Mouse (Mus musculus) cerebellum, postnatal 4 days (tissue): ENCODE measurements around the gene Acacb.

Source experiments
- DNase-seq, 2 experiments: peaks; one replicate each; pipeline ENCODE4 v3.0.0; 2022; ENCODE audit warnings: low spot score in 2 of 2, mixed read lengths in 1 of 2

Gene Acacb

GRCm38 (mm10) chr5:114268646-114269045 lies 122.3 kb downstream of the Acacb start:
- no peak for DNase-seq

DNA sequence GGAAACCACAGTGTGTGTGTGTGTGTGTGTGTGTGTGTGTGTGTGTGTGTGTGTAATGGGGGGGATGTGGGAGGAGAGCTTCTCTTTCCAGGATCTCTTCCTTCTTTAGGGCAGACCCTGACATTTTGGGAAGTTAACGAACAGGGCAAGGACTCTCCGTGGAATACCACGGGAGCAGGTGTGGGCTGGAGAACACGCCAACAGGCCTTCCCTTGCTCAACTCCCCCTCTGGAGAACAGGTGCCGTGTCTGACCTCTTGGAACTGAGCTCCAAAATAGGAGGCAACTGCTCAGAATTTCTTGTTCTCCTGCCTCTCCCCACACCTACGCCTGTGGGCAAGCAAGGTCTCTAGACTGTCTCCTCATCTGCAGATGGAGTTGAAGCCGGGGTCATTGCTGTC lies 123.2 kb downstream of the Acacb start:
- DNase-seq, result no peak

DNA sequence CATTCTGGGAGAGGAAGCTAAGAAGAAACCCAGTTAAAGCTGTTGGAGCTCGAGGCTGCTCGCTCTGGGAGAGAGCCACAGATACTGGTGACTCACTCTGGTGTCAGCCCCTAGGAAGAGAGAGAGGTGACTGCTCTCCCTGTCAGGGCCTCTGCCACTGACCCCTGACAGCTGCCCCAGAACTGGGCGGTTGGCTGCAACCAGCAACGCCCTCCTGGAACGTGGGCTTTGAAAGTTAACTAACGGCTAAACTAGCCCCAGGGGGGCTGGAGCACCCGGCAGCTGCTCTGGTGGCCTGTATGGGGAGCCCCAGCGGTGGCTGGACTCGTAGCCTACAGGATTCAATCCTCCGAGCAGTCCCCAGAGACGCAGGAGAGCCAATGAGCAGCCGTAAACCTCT lies 123.6 kb downstream of the Acacb start:
- no peak for DNase-seq

DNA sequence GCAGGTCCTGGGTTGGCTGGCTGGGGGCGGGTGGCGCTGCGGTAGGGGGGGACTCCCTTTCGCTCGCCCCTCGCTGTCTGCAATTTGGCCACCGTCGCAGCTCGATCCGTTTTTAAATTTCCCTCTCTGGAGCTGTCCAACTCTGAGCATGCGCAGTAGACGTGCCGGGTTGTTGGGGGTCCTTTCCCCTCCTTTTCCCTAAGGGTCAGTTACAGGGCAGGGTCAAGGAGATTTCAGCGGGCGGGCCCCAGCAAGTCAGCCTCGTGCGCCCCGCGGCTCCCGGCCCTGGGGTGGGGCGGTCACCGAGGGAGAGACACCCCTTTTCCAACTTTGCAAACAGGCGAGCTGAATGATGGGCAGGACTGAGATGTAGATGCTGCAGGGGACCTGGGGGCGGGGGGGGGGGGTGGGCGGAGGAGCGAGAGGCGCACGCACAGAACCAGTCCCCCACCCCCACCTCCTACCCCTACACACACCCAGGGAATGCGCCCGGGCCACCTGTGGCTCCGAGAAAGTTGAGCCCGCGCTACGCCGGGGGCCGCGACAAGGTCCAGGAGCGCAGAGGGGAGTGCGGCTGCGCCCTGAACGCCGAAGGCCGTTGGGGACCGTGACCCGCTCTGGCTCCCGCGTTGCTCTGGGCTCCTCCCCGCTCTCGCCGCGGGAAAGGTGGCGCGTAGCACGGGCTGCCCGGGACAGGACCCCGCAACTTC lies 127.5 kb downstream of the Acacb start, which contains the start of gene Foxn4:
Foxn4 (minus strand) TSS at position 115 of the 710 bp plus-strand sequence.
- DNase-seq, result no peak

GRCm38 (mm10) chr5:114275339-114275738 lies 129.0 kb downstream of the Acacb start:
- no peak for DNase-seq

DNA sequence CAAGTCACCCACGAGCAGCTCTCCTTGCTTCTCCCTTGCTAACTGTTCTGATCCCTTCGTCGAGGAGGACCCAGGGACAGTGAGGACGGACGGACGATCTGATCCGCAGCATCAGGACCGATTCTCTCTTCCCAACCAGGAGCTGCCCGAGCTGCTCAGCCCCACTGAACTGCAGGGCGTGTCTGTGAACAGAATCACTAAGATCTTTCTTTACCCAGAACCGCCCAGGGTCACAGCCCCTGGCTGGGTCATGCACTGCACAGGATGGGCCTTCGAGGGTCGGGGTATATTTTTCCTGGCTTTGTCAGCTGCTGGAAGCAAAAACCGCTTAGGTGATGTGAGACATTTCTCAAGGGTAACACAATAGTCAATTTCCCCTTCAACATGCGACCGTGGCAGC lies 129.7 kb downstream of the Acacb start:
- DNase-seq, result no peak

- no peak for DNase-seq
Observed at GRCm38 (mm10) chr5:114279382-114280143, 133.2 kb downstream of the Acacb start.

- no peak for DNase-seq
Observed at GRCm38 (mm10) chr5:114282346-114282745, 136.0 kb downstream of the Acacb start.

DNA sequence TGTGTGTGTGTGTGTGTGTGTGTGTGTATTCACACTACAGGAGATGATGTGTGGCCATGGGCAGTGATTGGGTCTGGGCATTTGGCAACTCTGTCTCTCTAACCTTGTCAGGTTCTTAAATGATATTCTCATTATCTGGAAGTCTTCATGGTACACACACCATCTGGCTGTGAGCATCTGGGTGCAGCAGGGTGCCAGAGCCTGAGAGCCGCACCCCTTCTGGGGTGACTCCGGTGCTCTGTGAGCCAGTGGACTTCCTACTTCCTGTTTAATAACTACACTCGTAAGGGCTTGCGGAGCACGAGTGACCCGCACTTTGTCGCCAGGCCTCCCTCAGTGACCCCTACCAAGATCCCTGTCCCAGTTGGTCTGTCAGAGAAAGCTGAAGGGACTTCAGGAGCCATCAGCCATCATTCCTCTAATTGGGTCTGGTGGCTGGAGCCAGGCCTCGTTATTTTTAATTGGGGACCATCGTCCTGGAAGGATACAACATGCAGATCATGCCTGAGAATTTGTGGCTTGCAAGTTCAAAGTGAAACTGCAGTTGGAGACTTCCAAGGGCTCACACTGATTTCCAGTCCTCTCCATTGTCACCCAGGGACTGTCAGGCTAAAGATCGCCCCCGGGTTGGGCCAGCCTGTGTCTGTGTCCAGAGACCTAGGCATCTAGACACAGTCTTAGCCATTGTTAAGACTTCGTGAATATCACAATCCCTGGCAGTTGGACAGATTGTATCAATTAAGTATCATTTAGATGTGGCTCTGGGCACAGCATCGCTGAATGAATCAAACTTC lies 138.5 kb downstream of the Acacb start:
- no peak for DNase-seq

GRCm38 (mm10) chr5:114285398-114285700 lies 139.0 kb downstream of the Acacb start:
- no peak for DNase-seq

GRCm38 (mm10) chr5:114286102-114286501 lies 139.8 kb downstream of the Acacb start:
- DNase-seq, result no peak

- no peak for DNase-seq
Observed at GRCm38 (mm10) chr5:114286872-114287571, 140.7 kb downstream of the Acacb start.

DNA sequence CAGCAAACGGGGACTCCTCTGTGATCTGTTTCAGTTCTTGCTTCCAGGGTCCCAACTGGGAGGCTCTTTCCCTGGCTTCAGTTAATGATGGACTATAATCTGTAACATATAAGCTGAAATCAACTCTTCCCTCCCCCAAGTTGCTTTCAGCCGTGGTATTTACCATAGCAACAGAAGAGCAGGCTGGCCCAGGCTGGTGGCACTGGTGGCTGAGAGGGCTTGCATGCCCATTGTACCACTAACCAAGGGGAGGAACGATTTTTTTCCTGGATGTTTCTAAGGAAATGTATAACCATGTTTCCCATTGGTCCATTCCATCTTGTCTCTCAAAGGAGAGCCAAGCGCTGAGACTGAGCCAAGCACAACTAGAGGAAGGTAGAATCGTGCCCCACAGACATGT lies 142.1 kb downstream of the Acacb start:
- DNase-seq, result no peak

DNA sequence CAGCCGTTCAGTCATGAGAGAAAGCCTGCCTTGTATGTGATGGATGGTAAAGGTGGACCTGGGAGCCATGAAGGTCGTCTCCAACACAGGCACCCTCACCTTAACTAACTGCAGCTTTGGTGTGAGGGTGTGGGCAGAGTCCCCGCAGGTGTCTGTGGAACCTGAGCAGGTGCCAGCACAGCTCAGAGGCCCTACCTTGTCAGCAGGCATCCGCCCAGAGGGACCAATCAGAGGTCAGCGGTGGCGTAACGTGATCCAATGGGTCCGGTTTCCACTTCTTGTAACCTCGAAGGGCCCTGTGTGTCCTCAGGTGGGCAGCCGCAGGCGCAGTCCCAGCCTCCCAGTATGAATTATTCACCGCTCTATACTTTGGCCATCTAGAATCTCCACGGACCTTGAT lies 142.5 kb downstream of the Acacb start, which contains the start of gene Myo1h:
Myo1h (plus strand) TSS at position 293 of the 400 bp plus-strand sequence.
- no peak for DNase-seq

DNA sequence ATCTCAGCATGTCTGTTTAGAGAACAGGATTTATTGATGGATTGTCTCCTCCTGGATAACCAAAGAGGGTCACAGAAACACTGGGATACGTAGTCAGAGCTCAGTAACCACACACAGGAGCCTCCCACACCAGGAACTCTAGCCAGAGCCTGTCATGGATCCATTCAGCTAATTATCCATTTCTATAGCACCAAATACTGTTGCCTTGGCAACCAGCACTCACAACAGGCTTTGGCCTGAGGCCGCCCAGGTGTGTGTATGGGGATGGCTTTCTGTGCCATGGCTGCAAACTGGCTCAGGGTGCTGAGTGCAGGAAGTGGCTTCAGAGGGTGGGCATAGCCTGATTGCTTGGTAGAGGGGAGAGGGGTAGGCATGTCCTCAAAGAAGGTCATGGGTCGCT lies 143.7 kb downstream of the Acacb start:
- DNase-seq, result no peak

DNA sequence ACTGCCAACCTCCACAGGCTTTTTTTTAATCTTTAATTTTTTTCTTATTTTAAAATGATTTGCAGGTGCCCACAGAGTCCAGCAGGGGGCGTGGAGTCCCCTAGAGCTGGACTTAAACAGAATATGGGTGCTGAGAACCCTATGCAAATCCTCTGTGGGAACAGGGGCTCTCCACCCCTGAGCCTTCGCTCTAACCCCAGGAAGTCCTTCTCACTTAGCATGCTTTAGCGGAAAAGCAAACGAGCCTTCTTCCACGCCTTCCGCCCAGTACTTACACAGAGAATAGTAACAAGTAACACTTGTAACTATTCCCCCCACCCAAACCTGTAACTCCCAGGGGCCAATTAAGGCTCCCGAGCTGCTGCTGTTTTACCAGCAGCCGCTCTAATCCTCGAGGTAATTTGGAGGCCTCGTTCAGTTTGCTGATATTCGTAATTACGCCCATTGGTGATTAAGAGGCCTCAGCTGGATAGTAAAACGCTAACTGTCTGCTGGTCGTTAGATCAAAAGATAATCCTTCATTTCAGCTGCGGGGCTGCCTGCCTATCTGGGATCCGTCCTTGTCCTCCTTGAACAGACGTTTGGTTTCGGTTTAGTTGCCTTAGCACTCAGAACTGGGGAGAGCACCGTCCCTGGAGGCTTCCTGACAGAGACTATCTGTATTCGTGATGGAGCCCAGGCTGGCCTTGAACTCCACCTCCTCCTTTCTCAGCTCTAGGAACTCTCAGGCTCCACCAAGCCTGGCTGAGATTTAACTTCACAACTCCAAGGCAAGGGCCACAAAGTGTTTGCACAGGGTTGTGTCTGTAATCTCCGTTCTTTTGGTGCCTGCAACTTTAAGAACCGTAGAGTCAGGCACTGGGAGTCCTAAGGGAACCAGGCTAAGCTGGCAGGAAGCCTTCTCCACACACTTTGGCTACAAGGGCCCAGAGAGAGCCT lies 150.6 kb downstream of the Acacb start:
- DNase-seq, result no peak

- DNase-seq, result peak in 1 of 2 experiments; percentile 50
Observed at GRCm38 (mm10) chr5:114298212-114298894, 152.0 kb downstream of the Acacb start.

DNA sequence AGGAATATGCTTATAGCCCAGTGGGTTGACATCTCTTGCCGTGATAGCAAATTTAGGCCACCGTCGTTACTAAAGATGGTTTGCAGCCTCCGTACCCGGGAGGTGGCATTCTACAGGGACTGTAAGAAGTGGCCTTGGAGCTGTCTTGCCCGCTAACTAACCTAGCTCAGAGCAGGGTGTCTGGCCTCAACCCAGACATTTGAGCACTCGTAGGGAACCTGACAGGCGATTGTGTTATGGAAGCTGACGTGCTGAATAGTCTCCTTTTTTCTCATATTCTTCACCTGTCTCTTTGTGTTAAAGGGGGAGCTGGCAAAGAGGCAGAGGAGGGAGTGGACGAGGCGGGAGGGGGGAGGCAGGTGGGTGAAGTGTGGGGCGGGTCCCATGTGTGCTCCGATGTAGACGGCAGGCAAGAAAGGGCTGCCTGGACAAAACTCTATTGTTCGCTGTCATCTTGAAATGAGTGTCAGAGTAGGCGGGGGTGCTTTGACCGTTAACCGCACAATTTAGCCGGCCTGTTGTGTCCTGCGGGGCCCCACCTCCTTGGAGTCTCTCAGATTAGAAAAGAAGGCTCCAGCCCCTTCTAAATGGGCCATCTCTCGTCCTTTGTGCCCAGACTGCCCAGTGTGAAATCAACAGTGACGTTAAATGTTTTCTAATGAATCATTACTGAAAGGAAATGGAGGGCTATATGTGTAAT lies 153.0 kb downstream of the Acacb start:
- DNase-seq, result no peak

DNA sequence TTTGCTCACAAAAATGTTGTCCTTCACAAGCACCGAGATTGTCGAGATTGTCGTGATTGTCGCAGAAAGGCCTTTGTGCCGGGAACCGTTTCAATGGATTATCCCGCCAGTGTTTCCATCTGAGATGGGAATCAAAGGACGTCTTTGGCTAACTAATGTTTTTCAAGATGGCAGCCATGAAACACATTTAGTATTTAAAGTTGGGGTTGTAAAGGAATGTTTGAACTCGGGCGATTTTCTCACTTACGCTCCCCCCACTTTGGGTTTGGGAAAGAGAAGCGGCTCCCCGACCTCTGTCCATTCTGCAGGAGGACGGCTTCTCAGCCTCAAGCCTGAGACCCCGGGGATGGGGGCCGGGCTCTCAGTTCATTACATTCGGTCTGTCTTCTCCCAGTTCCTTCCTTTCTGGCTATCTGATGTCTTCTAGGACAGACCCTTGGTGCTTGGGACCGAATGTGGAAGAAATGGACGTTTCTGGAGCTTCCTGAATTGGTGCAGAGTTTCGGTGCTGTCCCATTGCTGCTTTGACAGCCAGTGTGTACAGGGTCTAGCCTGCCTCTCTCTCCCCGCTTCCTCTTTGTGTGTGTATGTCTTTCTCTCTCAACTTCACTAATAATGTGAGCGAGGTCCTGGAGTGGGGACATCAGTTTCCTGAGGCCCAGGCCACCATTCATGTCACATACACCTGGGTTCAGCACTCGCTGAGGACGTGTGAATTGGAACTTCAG lies 153.7 kb downstream of the Acacb start:
- no peak for DNase-seq
